Mouse (Mus musculus): ENCODE measurements at regions not wholly inside any gene's neighbourhood (a gene's known extent, or its start where the extent isn't known, plus 50 kb on each side); places are given as distances from the start of the nearest gene placed in this dataset.
"Not testable (repeated sequence)": the region's sequence is repeated elsewhere in the genome, so short reads cannot be mapped to it uniquely, and the experiment has no call there.

DNA sequence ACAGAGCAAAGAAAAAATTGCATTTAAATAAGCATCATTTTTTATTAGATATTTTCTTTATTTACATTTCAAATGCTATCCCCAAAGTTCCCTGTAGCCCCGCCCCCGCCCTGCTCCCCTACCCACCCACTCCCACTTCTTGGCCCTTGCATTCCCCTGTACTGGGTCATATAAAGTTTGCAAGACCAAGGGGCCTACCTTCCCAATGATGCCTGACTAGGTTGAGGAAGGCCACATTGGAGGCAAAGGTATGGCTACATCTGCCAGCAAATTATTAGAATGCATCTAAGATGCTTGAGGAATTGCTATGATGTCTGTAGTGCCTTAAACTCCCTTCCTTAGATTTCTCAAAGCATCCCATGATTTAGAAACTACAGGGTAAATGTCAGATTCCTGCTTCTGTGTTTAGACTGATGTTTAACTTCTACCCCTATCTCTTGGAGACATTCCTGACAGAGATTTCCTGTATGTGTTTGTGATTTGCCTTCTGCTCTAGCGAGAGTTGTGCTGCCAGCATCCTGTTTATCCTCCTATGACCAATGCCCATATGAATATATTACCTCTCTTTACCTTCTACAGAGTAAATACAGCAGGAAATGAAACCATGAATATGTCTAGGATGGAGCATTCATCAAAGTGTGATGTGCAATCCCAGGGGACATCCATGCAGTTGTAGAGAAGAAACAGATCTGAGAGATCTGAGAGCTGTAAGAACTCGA is 956.2 kb downstream of the Diaph3 start:
- no peak for DNase-seq

DNA sequence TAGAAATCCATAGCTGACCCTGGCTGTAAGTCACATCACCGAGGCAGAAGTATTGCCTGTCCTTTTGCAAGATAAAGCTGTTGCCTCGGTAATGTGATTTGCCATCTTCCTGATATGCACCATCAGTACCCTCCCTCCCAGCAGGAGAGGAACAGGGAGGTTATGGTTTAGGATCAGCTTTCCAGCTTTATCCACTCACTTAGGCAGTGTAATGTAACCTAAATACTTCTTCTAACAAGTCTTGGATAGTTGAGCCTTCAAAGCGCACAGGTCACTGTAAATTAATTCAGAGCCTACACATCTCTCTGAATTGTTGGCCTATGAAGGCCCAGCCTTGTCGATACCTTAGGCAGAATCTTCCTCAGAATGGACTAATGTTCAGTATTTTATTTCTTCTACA is 962.5 kb downstream of the Diaph3 start:
- no peak for DNase-seq

DNA sequence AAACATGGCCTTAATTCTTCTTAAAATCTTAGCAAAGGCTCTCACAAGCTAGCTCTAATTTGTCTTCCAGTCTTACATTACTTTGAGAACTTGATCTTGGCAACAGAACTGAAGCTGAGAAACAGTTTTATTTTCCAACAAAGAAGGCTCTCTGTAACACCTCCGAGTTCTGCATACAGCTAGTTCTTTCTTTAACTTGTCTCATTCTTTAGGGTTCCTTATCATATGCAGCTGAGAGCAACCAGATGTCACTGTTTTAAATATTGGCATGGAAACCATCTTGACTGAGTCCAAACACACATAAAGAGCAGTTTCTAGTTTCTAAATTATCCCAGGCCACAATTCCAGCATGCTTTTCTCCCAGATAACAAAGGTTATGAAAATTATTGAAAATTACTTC is 969.9 kb downstream of the Diaph3 start:
- no peak for DNase-seq

DNA sequence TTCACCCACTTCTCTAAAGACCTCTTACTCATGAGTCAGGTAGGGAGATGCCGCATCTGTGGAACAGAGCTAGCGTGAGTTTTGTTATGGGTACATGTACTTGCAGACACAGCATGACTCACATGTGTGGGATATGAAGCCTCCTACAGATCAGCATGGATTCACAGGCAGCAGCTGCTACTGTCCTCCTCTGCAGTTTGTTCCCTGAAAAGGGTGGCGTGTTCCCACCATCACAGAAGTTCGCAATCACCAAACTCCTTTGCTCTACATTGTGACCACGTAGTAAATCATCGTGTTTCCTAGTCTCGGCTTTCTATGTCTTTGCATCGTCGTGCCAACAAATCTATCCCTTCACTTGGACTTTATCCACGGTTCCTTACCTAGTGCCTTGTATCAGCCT is 981.9 kb downstream of the Diaph3 start:
- DNase-seq = no peak

DNA sequence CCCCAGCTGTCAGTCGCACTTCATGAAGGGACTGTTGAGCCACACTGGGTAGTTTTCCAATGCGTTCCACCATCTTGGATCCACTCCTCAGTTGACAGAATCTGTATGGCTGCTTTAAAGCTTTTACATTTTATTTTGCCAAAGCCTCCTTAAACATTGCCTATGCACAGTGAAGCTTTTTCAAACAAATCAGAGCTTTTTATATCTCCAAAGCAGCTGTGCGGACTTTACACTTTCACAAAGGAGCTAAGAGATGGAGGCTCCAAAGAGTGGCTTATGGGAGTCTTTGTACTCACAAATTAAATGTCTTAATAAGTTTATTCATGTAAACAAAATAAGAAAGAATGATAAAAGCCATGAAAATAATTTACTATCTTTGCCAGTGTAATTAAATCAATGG is 986.3 kb downstream of the Diaph3 start:
- DNase-seq = no peak

DNA sequence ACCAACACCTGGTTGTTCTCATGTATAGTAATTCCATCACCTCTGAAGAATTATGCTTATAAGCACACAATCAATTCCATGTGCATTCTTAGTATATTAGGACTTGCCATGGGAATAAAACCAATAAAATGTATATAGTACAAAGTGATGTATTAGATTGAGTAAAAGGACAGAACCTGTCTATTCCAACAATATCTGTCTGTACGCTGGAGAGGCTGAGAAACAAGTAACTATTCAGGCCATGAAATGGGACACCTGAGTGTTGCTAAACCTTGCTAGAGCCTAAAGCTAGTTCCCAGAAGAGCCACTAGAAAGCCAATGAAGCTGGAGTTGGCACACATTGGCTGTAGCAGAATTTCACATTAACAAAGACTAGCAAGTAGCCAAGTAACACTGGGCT is 989.8 kb downstream of the Diaph3 start:
- no peak for DNase-seq

DNA sequence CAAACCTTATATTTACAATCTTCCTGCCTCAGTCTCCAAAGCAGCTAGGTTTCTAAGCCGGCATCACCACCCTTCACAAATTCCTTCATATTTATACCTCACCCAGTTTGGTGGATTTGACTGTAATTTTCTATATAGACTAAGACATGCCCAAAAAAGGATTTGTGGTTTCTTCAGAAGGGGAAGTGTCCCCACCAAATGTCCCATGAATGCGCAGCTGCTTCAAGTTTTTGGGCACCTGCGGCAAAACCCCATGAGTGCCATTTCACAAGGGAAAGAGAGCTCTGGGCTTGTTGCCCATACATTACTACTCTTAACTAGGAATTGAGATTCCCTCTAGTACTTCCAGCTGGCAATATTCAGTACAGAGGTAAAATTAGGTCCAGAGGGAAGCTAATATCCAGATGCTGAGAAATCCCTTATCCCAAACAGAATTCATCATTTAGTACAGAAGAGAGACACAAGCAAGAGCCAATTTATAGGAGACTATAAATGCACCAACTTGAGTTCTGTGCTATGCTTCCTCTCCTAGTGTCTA is 990.6 kb downstream of the Diaph3 start:
- no peak for DNase-seq

DNA sequence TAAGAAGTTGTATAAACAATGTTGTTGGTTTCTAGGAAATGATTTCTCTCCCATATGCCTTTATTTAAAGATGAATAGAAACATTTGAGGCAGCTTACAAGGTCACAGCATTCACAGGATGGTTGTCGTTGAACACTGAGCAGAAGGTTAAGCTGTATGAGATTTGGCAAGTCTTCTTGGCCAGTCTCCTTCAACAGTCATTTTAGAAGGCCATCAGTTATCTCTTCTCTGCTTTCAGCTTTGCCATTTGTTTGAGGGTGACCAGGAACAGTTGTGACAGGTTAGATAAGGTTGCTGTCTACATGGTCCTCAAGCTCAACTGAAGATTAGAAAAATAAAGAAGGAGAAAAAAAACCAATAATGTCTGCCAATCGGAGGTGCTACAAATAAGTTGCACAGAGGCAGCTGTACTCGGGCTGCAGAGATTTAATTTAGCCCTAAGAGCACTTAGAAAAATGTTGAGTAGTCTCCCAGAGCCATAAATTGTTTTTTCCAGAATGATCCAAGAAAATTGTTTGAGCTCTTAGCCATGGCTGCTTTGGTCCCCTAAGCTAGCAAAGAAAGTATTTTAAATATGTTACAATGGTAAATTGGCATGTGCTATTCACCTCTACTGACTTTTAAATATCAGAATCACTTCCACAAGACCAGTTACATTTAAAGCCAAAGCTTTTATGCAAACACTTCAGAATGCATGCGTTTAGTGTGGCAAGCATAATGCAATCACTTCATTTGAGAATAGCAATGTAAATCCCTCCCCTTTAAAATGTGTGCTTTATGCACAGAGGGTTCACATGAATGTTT is 1025.6 kb downstream of the Diaph3 start:
- no peak for DNase-seq

DNA sequence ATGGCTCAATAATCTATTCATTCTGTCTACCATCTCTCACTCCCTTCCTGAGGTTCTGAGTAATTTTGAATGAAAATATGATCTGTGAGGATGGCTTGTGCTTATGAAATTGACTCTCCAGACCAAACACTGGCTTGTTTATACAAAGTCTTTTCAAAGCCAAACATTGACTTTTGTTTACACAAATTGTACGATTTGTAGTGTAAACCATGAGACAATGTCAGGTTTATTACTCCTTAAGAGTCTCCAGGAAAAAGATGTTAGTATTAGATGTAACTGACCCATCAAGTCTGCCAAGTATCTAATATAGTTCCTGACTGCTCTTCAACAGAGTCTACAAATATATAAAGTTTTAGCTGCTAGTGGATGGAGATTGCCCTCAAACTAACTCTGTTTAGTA is 1039.5 kb downstream of the Diaph3 start:
- no peak for DNase-seq

DNA sequence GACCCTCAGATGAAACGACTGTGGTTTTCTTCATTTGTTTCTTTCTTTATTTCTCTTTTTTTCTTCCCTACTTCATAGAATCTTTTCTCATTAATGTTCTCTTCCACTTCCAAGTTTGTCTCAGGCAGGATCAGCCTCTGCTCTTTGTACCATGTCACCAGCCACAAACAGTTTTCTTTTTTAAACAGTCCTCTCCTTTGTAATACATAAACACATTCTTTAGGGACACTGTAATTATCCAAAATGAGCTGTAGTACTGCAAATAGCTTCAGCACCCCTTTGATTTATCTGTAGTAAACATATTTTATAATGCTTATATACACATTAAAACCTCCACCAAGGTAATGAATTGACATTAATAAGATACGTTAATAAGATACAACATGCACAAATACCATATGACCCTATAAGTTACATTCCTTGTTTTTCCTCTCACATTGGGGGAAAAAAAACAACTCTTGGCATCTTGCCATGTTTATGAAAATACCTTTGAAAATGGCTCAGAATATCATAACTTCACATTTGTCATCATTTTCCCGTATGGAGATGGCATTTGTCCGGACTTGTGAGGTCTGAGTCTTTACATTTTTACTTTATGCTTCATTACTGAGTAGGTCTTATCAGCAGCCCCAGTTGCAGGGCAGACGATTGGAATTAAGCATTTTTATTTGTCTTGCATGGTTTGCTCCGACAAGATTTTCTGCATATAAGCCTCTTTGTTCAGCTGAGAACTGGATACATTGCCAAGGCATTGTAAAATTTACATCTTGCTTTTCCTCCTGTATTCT is 1070.5 kb downstream of the Diaph3 start:
- DNase-seq = no peak

DNA sequence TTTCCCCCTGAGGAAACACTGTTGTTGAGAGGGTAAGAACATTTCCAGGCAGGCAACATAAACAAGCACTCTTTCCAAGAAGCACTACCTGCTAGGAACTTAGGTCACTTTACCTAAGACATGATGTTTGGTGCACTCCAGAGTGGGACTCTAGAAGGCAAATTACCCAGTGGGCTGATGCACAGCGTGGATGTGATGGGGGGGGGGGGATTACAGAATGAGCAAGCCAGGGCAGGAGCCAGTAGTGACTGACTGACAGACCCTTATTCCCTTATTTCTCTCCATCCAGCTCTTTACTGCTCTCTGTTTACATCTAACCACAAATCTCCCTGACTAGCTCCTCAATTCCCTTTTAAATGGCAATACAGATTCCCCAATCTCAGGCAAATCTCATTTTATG is 1071.7 kb downstream of the Diaph3 start:
- no peak for DNase-seq

DNA sequence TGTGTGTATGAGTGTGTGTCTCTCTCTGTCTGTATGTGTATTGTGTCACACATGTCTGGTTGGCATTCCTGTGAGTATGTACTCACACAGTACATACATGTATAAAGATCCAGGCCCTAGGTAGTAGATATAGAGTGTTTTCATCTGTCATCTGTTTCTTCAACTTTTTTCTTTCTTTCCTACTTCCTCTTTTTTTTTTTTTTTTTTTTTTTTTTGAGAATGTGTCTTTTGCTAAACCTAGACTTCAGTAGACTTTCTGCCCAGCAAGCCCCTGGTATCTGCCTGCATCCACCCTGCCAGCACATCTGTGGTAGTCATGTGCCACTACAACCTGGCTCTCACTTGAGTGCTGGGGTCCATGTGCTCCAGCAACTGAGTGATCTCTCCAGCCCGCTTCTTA is 1073.3 kb downstream of the Diaph3 start:
- DNase-seq = no peak

DNA sequence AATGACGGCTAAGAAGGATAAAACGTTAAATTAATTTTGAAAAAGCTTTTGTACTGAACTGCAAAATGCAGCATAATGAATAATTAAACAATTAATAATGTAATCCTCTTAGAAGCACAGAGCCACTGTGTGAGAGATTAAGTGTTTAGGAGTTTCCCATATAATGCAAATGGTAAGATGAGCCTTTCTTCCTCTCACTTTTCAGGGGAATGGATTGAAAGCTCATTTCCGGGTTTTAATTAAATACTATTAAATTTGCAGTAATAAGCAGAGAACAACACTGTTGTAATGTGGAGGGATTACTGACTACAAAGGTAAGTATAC is 1077.5 kb downstream of the Diaph3 start:
- DNase-seq = no peak

DNA sequence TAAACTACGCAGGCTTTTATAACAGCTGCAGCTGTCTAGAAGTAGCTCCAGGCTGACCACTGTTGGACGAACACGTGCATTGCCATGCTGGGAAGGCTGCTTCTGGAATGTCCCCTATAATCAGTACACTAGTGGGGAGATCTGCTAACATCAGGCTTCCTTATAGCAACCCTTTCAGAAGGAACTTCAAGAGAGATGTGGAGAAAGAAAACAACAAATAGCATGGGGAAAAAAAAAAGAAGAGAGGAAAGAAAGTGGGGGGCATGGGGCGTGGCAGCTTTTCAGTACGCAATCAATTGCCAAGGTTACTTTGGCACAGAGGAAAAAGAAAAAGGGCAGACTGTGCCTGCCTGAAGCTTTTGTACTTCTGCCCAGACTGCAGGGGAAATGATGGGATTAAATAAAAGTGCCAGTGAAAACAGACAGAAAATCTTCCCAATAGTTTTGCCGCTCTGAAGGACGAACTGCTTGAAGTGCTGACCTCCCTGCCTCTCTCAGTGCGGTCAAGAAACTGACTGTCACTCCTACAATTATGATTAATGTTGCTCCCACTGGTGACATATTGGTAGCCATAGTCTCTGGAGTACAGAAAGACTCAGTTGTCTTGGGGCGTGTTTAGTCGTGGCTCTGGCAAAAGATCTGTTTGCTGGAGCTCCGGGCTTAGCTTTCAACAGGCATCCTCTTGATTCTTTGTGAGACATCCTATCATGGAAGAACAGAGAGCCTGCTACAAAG is 1078.0 kb downstream of the Diaph3 start:
- DNase-seq = no peak

DNA sequence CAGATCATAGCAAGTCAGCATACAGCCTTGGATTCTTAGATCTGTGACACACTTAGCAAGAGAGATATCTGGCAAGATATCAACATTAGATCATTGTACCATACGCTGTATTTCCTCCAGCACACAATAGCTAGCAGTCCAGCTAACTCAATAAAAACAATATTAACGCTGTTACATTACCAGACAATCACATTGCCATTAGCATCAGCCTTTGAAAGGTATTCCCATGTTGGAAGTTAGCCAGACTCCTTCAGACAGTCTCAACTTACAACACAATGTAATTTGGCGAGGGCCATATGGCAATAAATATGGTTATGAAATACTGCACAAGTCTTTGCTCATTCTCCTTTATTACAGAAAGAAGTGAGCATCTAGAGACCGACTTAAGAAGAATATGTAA is 1084.0 kb downstream of the Diaph3 start:
- DNase-seq = no peak

DNA sequence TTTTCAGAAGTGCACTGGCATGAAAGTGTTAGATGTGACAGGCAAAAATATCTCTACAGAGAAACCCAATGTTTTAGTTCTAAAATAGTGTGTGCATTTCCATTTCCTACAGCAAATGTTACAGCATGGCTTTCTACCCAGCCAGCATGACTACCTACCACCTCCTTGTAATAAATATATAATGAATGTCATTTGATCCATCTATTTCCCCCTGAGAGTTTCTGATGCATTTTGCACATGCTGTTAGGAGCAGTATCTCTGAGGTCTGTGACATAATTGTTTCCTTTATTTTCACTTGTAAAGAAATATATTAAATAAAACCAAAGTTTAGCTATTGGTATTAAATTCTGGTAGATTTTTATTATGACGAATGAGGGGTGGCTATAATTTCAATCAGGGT is 1086.4 kb downstream of the Diaph3 start:
- DNase-seq = no peak

DNA sequence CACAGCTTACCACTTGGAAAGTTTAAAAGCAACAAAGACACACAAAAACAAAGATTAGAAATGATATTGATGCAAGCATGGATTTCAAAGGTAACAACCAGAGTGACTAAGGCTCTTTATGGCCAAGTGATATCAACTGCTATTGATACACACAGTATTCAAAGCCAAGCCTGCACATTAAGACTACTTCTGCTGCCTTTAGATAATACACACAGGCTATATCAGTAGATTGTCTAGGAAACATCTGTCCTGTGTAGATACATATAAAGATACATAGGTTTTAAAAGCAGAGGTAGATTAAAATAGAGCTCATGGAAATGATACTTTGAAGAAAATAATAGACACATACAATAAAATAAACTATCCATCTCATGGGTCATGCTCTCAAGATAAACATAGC is 1111.6 kb downstream of the Diaph3 start:
- no peak for DNase-seq

DNA sequence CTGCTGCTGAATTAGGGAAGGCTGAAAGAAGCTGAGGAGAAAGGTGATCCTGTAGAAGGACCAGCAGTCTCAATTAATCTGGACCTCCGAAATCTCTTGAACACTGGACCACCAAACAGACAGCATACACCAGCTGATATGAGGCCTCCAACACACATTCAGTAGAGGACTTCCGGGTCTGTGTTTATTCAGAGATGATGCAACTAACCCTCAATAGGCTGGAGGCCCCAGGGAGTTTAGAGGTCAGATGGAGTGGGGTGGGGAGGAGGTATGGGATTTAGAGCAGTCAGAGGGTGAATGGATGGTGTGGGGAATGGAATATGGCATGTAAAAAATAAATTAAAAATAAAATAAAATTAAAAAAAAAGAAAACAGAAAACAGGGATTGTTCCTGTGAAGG is 1123.4 kb downstream of the Diaph3 start:
- DNase-seq = not testable (repeated sequence)

All from adrenal gland, adult 2 months (tissue).